Mouse (Mus musculus) spleen, adult 18-20 months (tissue): ENCODE measurements around the gene Ado.

Experiments used
- DNase-seq, 2 experiments: peaks; one replicate each; pipeline ENCODE4 v3.0.0; 2022; ENCODE audit warnings: mixed read lengths in 2 of 2

Gene Ado

DNA sequence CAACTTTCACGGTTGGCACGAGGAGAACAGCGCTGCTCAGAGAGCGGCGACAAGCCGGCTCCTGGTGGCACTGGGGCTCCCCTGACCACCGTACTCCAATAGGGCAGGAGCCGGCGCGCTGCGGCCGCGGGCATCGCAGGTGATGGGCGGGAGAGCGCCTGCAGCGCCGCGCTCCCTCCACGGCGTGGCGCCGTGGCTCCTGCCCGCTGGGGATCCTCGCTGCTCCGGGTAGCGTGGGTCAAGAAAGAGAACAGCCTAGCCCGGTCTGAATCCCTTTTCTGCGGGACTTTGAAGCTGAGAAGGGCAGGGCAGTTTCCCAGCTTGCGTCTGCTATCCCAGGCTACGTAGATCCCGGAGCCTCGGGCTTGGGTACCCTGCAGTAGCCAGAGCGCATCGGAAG is 12.8 kb downstream of the Ado start:
- DNase-seq = peak; percentile 66 to 82

DNA sequence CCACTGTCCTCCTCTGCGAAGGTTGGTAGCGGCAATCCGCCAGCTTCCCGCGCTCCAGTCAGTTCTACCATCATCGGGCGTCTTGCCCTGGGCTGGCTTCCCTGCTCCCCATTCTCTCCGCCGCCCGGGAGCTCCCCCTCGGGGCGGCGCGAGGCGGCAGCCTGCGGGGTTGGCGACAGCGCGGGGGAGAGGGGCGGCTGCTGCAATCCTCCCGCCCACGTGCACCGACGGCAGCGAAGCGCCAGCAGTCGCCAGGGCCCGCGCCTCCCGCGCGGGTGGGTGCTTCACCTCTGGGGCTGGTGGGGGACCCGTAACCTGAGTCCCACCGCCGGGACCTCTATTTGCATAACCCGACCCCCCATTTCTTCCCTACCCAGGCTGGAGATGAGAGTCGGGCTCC is 13.5 kb downstream of the Ado start, which contains the start of gene Egr2:
TSS of gene Egr2 (plus strand) at position 220 of the 400 bp plus-strand sequence.
- DNase-seq = peak; percentile 18 to 36

DNA sequence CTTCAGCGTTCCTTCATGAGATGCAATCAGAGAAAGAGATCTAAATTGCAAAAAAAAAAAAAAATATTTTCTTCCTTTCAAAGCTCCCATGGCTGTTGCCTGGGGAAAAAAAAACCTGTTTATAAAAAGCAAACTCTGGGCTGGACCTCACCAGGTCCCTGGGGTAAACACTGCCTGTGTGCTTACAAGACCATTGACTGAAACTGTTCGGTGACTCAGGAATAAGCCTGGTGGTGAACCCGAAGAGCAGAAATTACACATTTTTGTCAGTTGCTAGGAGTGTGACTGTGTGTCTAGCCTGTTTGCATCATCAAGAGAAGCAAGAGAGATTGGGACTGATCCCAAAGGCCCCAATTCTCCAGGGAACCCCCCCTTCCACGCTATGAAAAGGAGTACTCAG is 19.0 kb downstream of the Ado start:
- no peak for DNase-seq

DNA sequence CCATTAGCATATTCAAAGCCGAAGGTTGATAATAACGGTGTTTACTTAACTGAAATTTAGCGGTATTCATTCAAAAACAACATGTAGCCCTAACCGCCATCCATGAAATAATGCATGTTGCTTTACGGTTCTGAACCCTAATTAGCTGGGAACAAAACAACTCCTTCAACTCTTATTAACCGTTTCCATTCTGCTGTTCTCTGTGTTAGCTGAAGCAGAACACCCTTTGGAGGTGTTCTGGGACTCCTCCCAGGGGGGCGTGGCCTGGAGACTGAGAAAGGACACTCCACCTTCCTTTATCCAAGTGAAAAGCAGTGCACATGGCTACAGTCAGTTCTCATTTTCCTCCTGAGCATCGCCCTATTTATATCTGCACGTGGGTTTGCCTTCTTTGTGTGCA is 22.3 kb downstream of the Ado start:
- DNase-seq = no peak

DNA sequence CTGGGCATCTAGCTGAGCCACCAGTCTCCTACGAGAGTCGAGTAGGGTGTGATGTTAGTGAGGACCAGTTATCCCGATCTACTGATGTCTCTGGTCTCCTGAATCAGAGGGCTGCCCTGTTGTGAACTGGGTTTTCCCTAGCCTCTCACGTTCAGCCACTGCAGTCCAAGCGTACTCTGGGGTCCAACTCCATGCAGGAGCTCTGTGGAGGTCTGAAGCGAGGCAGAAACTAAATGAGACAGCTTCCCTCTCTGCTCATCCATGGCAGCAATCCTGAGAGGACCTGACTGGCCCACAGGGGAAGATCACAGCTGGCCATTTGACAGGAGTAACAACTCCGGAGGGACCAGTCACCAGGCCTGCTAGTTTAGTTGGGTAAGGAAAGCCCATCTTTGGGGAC is 24.1 kb downstream of the Ado start:
- DNase-seq = no peak

DNA sequence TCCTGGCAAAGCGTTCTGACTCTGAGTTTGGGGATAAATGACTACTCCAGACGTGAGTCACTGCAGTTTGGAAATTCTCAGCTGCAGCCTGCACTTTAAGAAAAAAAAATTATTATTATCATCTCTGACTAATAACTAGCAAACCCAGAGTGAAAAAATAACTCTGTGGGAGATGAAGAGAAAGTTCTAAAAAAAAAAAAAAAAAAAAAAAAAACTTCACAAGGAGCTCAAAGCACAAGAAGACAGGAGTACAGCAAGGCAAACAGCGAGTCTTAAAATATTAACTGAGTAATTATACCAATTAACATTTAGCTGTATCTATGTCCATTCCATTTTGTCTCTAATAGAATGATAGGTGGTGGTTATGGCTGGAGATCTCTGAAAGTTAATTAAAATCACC is 24.6 kb downstream of the Ado start:
- DNase-seq = no peak

DNA sequence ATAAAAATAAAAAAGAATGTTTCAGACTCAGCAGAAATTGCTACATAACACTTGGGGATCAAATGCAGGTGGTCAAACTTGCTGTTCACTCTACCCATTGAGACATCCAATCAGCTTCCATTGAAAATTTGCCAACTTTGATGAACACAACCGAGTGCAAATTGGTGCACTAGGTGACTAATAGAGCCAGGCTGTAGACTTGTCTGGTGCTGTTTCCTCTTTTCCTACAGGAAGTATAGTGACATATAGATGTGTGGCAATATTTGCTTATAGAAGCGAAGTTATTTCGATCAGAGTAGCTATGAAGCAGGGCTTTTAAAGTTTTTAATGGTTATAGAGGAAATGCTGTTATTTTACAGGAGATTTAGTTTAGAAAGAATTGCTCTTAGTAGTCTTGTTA is 30.0 kb downstream of the Ado start:
- no peak for DNase-seq

DNA sequence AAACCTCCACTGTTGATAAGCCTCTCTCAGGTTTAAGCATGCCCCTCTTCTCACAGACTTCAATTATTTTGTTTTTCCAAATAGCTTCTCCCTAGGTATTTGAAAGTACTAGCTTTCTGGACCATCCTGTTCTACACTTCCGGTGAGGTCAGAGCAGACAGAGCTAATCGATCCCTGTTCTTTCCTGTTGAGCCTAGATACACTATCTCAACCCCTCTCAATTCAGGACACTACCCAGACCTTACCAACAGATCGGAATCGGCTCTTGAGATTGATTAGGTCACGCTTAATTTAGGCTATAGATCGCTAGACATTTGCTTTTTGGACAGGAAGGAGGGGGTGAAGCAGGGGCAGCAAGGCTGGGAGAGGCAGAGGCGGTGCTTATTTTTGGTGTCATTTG is 35.9 kb downstream of the Ado start:
- DNase-seq = no peak

DNA sequence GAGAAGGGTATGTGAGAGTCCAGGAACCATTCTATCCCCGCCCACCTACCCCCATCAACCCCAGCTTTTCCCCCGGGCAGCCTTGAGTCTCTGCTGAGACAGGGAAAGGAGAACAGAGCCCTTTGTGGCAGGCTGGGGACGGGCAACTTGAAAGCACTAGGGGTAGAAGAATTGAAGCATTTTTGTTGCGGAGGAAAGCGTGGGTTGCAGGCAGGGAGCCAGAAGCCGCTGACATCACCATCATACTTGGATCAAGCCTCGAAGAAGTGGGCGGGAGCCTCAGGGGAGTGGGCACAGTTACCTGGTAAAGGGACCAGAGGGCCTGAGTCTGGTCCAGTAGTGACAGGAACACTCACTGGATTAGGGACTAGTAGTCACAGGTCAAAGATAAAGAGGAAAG is 36.5 kb downstream of the Ado start:
- DNase-seq = no peak

DNA sequence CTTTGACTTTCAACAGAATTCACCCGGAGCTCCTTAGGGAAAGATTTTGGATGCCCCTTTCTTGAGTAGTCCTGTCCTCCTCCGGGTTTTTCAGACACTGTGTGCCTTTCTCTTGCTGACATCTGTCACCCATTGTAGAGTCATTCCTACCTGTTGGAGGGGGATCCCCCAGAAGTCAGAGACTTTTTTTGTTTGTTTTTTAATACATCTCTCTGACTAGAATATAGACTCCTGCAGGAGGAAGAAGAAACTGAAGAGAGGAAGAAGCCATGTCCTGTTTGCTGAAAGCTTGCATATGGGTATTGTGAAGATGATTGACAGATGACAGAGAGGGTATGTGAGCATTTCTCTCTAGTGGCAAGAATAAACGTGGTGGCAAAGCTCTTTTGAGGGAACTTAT is 43.5 kb downstream of the Ado start:
- no peak for DNase-seq

DNA sequence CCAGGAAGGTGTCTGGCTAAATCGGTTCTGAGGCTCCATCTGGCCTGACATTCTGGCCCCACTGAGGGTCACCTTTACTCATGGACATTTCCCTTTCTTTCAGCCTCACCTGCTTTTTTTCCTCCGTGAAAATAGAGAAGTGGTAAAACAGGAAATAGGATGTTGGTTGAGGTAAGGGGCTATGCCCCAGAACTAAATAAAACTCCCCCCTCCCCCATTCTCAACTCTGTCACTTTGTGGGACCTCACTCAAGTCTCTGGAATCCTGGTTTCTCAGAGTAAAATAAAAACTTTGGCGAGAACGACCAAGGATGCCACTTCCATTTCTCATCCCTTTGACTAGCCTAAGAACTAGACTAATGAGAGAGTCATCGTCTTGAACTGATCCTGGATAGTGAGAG is 44.7 kb downstream of the Ado start:
- no peak for DNase-seq

DNA sequence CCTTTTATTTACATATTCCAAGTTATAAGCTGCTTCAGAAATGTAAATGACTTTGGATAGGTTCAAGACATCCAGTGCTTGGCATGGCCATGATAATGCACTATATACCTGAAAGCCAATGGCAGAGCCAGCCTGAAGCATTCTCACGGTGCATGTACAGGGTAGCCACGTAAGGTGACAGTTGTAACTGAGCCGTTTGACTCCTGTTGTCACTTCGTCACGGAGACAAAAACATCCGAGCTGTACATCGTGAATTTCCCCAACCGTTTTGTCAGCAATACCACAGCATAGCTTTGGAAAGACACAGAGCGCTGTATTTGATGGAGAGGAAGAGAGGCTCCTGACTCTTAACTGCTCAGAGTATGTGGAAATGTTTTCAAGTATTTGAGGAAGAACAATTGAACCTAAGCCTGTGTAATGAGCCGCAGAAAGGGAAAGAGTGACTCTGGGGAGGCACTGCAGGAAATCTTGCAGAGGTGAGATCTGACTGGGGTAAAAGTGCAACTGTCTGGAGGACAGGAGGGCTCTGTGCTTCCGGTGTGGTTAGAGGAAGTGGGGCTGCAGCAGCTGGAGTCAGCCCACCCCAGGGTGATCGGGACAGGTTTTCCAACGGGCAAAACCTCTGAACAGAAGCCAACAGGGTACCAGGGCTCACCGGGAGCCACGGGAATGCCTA is 45.3 kb downstream of the Ado start:
- DNase-seq = peak; percentile 11 to 26

DNA sequence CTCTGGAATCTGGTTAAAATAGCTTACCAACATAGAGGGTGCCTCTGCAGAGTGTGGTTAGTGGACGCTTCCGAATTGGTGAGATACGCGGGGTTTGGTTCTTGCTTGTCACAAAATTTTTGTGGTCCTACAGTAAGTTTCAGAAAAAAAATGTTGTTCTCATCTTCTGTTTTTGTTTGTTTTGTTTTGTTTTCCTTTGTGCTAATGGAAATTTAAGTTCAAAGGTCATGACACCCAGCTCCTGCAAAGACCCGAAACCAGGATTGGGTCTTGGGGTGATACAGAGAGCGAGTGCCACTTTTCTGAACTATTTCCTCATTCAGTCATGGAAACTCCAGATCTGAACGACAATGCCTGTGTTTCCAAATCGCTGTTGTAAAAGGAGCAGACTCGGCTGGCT is 50.8 kb downstream of the Ado start:
- DNase-seq = no peak

DNA sequence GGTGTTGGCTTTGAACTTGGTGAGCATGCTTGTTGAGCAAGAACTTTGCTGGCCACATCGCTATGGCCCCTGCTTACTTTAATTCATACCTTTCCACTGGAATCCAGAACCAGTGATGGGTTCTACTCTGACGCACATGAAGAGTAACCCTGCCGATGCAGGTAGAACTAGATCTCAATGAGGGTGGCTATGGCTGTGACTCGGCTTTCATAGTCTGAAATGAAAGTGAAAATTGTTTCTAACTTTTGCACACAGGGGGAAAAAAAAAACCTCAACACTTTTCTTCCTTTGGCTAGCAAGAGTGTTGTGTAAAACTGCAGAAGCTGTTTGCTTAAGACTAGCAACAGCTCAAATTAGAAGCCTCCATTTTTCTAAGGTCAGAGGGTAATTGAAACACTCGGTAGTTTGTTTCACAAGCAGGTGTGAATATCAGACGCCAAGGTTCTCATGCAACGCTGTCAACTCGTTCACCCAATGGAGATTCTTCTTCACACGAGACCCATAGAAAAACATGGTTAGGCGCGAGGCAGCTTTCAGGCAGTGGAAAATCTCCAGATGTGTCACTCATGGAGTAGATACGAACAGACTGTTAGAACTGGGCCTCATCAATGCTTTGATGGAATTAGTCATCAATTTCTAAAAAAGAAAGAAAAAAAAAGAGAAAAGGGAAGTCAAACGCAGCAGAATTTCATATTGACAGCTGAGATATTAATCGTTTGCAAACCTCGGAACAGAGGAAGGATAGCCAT is 51.4 kb downstream of the Ado start:
- DNase-seq = no peak
